Mouse (Mus musculus) brain, embryonic 14.5 days (tissue): ENCODE results near the gene Fkbp1b. TPM values are rescaled to one million over a fixed set of nuclear protein-coding genes. Genes with fewer than 3 reads are reported as not detected.
A peak's percentile ranks its signal among the peaks of the same experiment; 100 is the strongest.

ENCODE experiments used
- DNase-seq: peaks from one replicate; pipeline ENCODE4 v3.0.0-alpha.2; 2011; ENCODE audit warnings: low read depth
- CTCF ChIP-seq: fragments of 200-500 bp; IDR thresholded peaks from 2 replicates; pipeline ENCODE4 v1.5.1; 2012; ENCODE audit warnings: inconsistent platforms, mild to moderate bottlenecking, moderate library complexity, borderline replicate concordance; ENCODE audit not compliant: insufficient read depth, insufficient read length; ENCODE audit errors: extremely low read depth
- POLR2A ChIP-seq: fragments of 200-500 bp; IDR thresholded peaks from 2 replicates; pipeline ENCODE4 v1.6.1; 2012; ENCODE audit warnings: mild to moderate bottlenecking, inconsistent platforms, borderline replicate concordance; ENCODE audit not compliant: poor library complexity, insufficient read depth, insufficient read length, severe bottlenecking; ENCODE audit errors: extremely low read depth
- polyA plus RNA-seq: library from polyadenylated mRNA; depleted of rRNA; stranded (reverse); fragments of >200 nt; gene quantifications from 2 replicates; pipeline ENCODE4 v1.2.3, GENCODE M21; 2012

Gene Fkbp1b
- polyA plus RNA-seq, 1 experiment, result 31.0 TPM

GRCm38 (mm10) chr12:4872983-4873477, 31.6 kb upstream of the Fkbp1b start:
- DNase-seq, result no peak
- TF ChIP-seq CTCF (no peak), POLR2A (no peak)

- DNase-seq, result no peak
Measured at GRCm38 (mm10) chr12:4872273-4872672, 30.9 kb upstream of the Fkbp1b start.

GRCm38 (mm10) chr12:4871260-4871659, 29.9 kb upstream of the Fkbp1b start:
- DNase-seq, result no peak
- TF ChIP-seq CTCF, result no peak
- TF ChIP-seq POLR2A, result no peak

More at GRCm38 (mm10) chr12:4872273-4872672, 30.9 kb upstream of the Fkbp1b start:
- TF ChIP-seq POLR2A (no peak), CTCF (no peak)

GRCm38 (mm10) chr12:4868924-4869323, 27.5 kb upstream of the Fkbp1b start:
- DNase-seq, result no peak
- TF ChIP-seq CTCF (no peak), POLR2A (no peak)

DNA sequence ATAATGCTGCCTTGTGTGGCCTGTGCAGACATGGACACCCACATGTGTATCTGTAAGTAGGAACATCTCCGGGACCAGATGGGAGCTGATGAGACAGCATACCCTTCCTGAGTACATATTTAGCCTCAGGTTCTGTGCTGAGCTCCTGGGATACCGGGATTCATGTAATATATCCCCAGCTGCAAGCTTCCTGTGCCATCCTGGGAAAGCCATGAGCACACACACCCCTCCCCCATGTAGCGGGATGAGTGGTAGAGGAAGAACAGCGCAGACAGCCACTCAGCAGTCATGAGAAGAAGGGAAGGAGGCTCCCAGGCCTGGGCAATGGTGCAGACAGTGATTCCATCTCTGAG, 22.9 kb upstream of the Fkbp1b start:
- TF ChIP-seq CTCF (no peak), POLR2A (no peak)
- peak; percentile 42 for DNase-seq

DNA sequence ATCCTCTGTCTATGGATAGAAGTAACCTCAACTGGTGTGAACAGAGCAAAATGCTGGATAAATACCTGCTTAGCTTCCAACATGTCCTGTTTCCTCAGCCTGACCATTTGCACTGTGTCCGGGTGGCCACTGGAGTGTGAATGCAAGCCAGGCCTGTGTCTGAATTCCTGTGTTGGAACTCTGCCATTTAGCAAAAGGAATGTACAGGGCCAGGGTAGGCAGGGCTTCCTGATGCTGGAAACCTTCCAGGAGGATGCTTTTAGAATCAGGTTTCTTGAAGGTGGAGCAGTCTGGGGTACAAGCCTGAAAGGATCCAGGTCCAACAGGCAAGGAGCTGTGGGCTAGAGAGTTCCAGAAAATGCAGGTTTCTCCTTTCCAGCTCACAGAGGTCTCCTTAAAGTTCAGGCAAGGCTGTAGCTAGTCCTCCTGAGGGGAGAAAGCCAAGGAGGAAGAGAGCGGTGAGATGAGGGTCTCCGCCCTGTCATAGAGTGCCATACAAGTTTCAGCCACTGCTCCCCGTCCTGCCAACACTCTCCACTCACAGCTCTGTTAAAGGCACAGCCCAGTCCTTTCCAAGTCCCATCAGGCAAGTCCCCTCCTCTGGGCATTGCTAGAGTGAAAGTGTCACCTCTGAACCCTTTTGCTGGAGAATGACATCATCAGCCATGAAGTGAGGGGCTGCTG, 22.4 kb upstream of the Fkbp1b start:
- peak; percentile 64 for DNase-seq
- TF ChIP-seq CTCF (no peak), POLR2A (no peak)

- DNase-seq, result no peak
- peak; percentile 29; the same call in 1 of the 2 replicates for TF ChIP-seq CTCF
- TF ChIP-seq POLR2A, result no peak
Measured at GRCm38 (mm10) chr12:4862672-4863071, 21.3 kb upstream of the Fkbp1b start.

DNA sequence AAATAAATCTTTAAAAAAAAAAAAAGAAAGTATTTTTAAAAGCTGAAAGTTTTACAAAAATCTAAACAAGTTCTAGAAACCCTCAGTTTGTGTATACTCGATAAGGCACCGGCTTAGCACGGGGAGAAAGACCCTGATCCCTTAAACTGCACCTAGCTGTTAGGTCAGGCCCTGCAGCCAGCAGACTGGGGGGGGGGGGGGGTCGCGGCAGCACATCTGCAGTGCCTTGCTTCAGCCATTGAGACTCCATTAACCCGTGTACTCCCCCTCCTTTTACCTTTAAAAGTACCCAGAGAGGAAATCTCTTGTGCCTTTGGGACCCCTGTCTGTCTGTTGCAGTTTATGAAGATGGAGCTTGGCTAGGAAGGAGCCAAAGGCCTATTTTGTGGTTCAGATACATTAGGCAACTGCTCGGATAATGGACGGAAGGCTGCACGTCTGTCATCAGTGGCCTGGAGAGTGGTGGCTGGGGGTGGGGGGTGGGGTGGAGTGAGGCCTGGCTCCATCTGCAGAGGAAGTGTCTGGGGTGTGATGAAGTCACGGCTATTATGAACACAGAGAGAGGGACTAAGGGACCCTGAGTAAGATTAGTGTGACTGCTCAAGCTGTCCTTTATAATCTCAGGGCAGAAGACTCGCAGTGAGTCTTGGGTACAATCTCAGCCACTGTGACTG, 18.0 kb upstream of the Fkbp1b start:
- no peak for TF ChIP-seq CTCF
- no peak for TF ChIP-seq POLR2A
- DNase-seq, result peak; percentile 42

DNA sequence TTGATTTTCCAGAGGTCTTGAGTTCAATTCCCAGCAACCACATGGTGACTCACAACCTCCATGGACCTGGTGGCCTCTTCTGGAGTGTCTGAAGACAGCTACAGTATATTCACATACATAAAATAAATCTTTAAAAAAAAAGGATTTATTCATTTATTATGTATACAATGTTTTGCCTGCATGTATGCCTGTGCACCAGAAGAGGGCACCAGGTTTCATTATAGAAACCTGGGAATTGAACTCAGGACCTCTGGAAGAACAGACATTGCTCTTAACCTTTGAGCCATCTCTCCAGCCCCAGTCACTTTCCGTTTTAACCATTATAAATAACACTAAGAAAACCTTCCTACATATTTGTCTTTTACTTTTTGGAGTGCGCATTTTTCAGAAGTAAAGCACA, 15.4 kb upstream of the Fkbp1b start:
- TF ChIP-seq CTCF (no peak), POLR2A (no peak)
- no peak for DNase-seq

GRCm38 (mm10) chr12:4856160-4856559, 14.8 kb upstream of the Fkbp1b start:
- no peak for DNase-seq
- TF ChIP-seq CTCF (peak; percentile 29; the same call in 1 of the 2 replicates), POLR2A (no peak)

DNA sequence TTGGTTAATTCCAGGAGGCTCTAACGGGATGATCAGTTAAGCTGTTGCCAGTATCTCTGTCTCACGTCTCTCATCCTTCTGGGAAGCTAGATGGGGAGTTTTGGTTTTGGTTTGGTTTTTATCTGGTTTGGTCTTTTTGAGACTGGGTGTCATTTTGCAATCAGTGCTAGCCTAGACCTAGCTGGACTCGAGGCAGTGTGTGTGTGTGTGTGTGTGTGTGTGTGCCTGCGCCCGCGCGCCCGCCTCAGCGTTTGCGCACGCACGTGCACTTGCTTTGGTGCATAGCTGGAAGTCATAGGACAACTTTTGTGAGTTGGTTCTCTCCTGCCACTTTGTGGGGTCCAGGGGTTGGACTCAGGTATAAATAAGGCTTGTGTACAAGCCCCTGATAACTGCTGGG, 2.4 kb upstream of the Fkbp1b start:
- peak; percentile 65 for DNase-seq
- no peak for TF ChIP-seq CTCF
- no peak for TF ChIP-seq POLR2A
